Mouse (Mus musculus) limb, embryonic 15.5 days (tissue): ENCODE results near the gene Ms4a6d. TPM values are rescaled to one million over a fixed set of nuclear protein-coding genes. Genes with fewer than 3 reads are reported as not detected.
"Not testable (repeated sequence)": the region's sequence is repeated elsewhere in the genome, so short reads cannot be mapped to it uniquely, and the experiment has no call there.

ENCODE experiments used
- ATAC-seq: fragments of 200-750 bp; cut with Nextera tagmentation; 2 replicates; pipeline ENCODE4 v1.8.0; 2017; ENCODE audit warnings: low read depth, moderate TSS enrichment; ENCODE audit not compliant: insufficient number of reproducible peaks, low FRiP score, low TSS enrichment
- H3K27ac ChIP-seq: fragments of 300-500 bp; sonication (generic); 2 replicates; pipeline ENCODE4 v1.5.1; 2015; ENCODE audit warnings: moderate library complexity, mild to moderate bottlenecking, inconsistent platforms
- H3K27me3 ChIP-seq: fragments of 300-500 bp; sonication (generic); 2 replicates; pipeline ENCODE4 v1.6.1; 2015; ENCODE audit warnings: inconsistent platforms
- H3K36me3 ChIP-seq: fragments of 300-500 bp; sonication (generic); 2 replicates; pipeline ENCODE4 v1.6.1; 2015; ENCODE audit warnings: inconsistent platforms
- H3K4me1 ChIP-seq: fragments of 300-500 bp; sonication (generic); 2 replicates; pipeline ENCODE4 v1.6.1; 2015; ENCODE audit warnings: inconsistent platforms
- H3K4me2 ChIP-seq: fragments of 300-500 bp; sonication (generic); 2 replicates; pipeline ENCODE4 v1.6.1; 2015; ENCODE audit warnings: mild to moderate bottlenecking, inconsistent platforms
- H3K4me3 ChIP-seq: fragments of 300-500 bp; sonication (generic); 2 replicates; pipeline ENCODE4 v1.5.1; 2015; ENCODE audit warnings: mild to moderate bottlenecking, inconsistent platforms
- H3K9ac ChIP-seq: fragments of 300-500 bp; sonication (generic); 2 replicates; pipeline ENCODE4 v1.6.1; 2015; ENCODE audit warnings: inconsistent platforms
- H3K9me3 ChIP-seq: fragments of 300-500 bp; sonication (generic); 2 replicates; pipeline ENCODE4 v1.6.1; 2016; ENCODE audit warnings: inconsistent platforms
- WGBS: fragments of 180-500 bp; shearing (Covaris S2); methylation state at CpG from one replicate; pipeline ENCODE4 v1.1.7; 2015; 5-methylcytosine and 5-hydroxymethylcytosine counted together
- polyA plus RNA-seq: library from polyadenylated mRNA; unstranded; fragments of >200 nt; fragmentation: Nextera tagmentation; extraction: Ambion mirVana; gene quantifications from 2 replicates; pipeline ENCODE4 v1.2.1, GENCODE M21; 2015

Gene Ms4a6d
- polyA plus RNA-seq, 1 experiment from 2014 or later = 8.4 TPM

DNA sequence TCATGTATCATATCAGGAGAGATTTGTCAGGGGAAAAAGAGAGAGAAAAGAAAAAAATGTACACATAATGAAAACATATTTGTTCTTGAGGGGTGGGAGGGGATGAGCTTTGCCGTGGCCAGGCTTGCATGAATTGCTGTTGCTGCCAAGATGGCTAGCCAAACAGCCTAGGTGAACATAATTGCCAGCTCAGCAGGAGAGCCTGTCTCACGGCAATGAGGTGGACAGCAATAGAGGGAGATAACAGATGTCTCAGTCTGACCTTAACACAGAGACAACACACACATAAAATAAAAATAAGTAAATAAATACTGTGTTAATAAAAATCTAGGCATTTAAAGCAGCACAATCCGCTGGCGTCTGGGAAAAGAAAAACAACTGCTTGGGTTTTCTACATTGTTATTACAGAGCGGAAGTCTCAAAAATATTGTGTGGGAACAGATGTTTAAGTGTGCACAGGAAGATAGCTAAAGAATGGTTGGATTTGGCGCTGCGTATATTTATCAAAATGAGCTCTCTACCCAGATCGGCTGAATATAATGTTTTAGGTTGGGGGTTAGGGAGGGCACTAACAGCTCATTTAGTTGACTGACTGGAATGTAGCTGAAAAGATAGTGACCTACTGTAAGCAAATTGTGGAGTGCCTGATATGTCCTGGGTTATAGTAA, 9.3 kb upstream of the Ms4a6d start:
- H3K27ac ChIP-seq = no peak overlapping the region
- 75% methylated on average over 8 of the region's 8 CpGs for WGBS
- no peaks in the 10 kb centered on the region for H3K9me3 ChIP-seq
- H3K4me3 ChIP-seq = no peak overlapping the region
- H3K4me1 ChIP-seq = no peaks in the 10 kb centered on the region
- no peak for ATAC-seq
- no peaks in the 10 kb centered on the region for H3K27me3 ChIP-seq
- no peak overlapping the region for H3K9ac ChIP-seq
- H3K36me3 ChIP-seq = no peaks in the 10 kb centered on the region
- H3K4me2 ChIP-seq = no peak overlapping the region

DNA sequence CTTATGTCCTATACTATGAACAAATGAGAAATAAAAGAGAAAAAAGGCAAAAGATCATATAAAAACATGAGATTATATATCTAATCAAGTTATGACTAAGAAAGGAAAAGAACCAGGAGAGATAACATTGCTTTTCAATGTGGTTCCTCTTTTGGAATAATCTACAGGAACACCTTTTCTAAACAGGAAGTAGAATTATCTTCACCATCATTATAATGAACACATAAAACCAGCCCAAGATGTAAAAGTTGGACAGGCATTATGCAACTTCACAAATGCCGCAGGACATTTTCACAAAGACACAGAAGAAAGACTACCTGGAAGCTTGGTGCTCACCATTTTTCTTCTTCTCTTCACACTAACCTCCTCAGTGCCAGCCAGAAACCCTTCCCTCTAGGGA, 8.4 kb upstream of the Ms4a6d start:
- ATAC-seq = no peak
- WGBS = 94% methylated on average over 1 of the region's 1 CpGs
- Histone ChIP-seq H3K9ac (no peak overlapping the region), H3K27ac (no peak overlapping the region), H3K27me3 (no peaks in the 10 kb centered on the region), H3K36me3 (no peaks in the 10 kb centered on the region), H3K9me3 (no peaks in the 10 kb centered on the region), H3K4me3 (no peak overlapping the region), H3K4me2 (no peak overlapping the region), H3K4me1 (no peaks in the 10 kb centered on the region)

DNA sequence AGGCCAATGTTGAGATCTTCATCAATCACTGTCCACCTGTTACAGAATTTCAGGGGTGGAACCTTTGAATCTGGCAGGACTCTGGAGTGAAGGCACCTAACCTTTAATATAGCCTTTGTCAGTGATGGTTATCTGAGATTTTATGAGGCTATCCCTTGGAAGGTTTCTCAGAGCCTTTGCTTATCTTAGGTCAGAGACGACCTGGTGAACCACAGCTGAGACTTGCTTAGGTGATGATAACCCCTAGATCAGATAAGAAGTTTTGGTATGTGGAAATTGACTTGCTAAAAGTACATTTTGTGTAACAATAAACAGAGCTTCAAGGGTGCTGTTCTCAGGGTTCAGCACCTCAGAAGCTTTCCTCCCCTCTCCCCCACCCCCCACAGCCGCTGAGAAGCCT, 7.6 kb upstream of the Ms4a6d start:
- Histone ChIP-seq H3K36me3 (no peaks in the 10 kb centered on the region), H3K4me1 (no peaks in the 10 kb centered on the region), H3K9ac (no peak overlapping the region), H3K4me2 (no peak overlapping the region), H3K4me3 (no peak overlapping the region), H3K27ac (no peak overlapping the region), H3K27me3 (no peaks in the 10 kb centered on the region), H3K9me3 (no peaks in the 10 kb centered on the region)
- no peak for ATAC-seq
- 33% methylated on average over 2 of the region's 2 CpGs for WGBS

DNA sequence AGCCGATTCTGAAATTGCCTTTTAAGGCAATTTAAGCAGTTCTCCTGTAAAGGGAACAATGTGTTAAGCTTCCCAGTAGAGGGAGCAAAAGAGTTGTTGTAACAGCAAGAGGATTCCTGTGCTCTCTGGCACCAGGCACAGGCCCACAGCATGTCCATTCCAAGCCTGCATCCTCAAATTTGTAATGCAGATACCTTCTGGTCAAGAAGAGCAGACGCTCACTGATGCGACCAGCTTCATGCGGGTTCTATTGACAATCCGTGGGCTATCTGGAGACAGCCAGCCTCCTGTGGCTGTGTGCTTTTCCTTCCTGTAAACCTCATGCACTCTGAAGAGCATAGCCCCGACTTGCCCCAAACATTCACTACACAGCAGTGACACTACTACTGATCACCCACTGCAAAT, 6.9 kb upstream of the Ms4a6d start:
- H3K4me3 ChIP-seq = no peak overlapping the region
- no peaks in the 10 kb centered on the region for H3K27me3 ChIP-seq
- H3K36me3 ChIP-seq = no peaks in the 10 kb centered on the region
- no peak for ATAC-seq
- no peak overlapping the region for H3K9ac ChIP-seq
- no peaks in the 10 kb centered on the region for H3K9me3 ChIP-seq
- H3K4me1 ChIP-seq = no peaks in the 10 kb centered on the region
- 22% methylated on average over 6 of the region's 6 CpGs for WGBS
- H3K4me2 ChIP-seq = no peak overlapping the region
- no peak overlapping the region for H3K27ac ChIP-seq

DNA sequence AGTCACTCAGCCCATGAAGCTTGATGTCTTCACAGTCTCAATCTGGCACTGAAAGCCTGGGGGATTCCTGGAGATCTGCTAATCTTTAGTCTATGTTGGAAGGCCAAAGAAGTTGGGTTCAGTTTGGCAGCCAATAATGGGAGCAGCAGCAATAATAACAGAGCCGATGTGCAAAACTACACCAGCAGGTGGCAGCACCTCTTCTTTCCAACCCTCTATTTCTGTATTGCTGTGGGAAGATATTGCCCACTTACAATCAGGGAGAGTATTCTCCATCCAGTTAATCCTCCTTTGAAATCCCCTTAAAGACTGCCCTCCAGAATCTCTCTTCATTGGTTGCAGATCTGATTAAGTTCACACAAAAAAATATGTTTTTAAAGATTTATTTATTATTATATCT, 3.5 kb upstream of the Ms4a6d start:
- Histone ChIP-seq H3K27ac (no peak overlapping the region), H3K9me3 (no peaks in the 10 kb centered on the region), H3K4me3 (no peak overlapping the region), H3K27me3 (no peaks in the 10 kb centered on the region), H3K9ac (no peak overlapping the region), H3K4me2 (no peak overlapping the region), H3K4me1 (no peaks in the 10 kb centered on the region), H3K36me3 (no peaks in the 10 kb centered on the region)
- 9% methylated on average over 1 of the region's 1 CpGs for WGBS
- no peak for ATAC-seq

DNA sequence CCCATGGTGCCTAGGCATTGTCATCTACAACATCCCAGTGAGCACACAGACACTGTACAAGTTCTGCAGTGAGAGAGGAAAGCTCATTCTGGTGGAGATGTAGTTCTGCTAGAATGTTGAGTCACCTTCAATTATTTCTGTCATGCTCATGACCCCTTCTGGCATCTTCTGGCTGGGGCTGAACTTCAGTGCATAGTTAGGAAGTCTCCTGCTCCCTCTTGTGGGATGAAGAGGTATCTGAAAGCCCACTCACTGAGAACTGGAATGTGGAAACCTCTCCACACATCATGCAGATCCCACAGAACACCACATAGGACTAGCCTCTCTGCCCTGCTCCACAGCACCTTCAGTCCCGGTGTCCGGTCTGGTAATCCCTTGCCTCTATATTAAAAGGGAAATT, 2.6 kb downstream of the Ms4a6d start:
- H3K27me3 ChIP-seq = no peaks in the 10 kb centered on the region
- 82% methylated on average over 2 of the region's 2 CpGs for WGBS
- no peaks in the 10 kb centered on the region for H3K36me3 ChIP-seq
- no peak overlapping the region for H3K4me3 ChIP-seq
- no peaks in the 10 kb centered on the region for H3K9me3 ChIP-seq
- no peak overlapping the region for H3K4me2 ChIP-seq
- no peak for ATAC-seq
- H3K9ac ChIP-seq = no peak overlapping the region
- H3K4me1 ChIP-seq = no peaks in the 10 kb centered on the region
- no peak overlapping the region for H3K27ac ChIP-seq

DNA sequence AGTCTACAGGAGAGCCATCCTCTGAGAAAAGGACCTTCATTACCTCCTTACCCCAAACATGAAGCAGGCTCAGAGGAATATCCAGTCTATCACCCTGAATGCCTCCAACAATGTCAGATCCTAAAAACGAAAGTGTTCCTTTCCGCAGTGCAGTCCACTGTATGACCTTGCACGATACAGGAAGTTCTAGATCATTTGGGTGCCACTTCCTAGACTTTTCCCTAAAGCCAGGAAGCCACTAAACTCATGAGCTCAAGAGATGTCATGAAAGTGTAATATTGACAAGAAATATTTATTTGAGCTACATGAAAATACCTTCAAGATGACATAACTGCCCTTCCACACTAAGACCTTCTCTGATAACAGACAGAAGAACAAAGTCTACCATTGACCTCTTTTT, 3.3 kb downstream of the Ms4a6d start:
- H3K9me3 ChIP-seq = no peaks in the 10 kb centered on the region
- H3K4me1 ChIP-seq = no peaks in the 10 kb centered on the region
- H3K36me3 ChIP-seq = no peaks in the 10 kb centered on the region
- WGBS = 82% methylated on average over 3 of the region's 3 CpGs
- no peak overlapping the region for H3K27ac ChIP-seq
- ATAC-seq = no peak
- H3K4me2 ChIP-seq = no peak overlapping the region
- H3K9ac ChIP-seq = no peak overlapping the region
- H3K4me3 ChIP-seq = no peak overlapping the region
- H3K27me3 ChIP-seq = no peaks in the 10 kb centered on the region

DNA sequence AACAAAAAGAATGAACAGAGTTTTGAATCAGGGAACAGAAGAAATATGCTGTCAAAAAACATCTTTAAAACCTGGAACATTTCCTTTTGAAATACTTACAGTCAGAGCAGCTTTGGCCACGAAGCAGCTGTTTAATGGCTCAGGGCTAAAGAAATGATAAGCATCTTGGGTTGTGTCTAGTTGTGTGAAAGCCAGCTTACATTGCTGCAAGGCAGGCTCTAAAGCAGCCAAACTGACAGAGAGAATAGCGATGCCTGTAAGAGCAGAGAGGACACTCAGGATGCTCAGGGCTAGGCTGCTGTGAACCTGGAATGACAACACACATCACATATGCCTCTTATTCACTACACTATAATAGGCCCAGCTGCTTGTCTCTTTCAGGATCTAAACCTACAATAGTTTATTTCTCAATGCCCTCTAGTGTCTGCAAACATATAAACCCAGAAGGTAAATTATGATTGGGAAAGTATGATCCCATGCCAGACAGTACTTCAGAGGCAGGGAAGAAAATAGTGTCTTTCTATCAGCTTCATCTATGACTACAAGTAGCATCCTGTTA, 14.7 kb downstream of the Ms4a6d start:
- no peak overlapping the region for H3K27ac ChIP-seq
- H3K9me3 ChIP-seq = no peaks in the 10 kb centered on the region
- no peak overlapping the region for H3K4me3 ChIP-seq
- no peak overlapping the region for H3K9ac ChIP-seq
- H3K27me3 ChIP-seq = no peaks in the 10 kb centered on the region
- no peak for ATAC-seq
- 58% methylated on average over 2 of the region's 2 CpGs for WGBS
- no peak overlapping the region for H3K4me2 ChIP-seq
- H3K36me3 ChIP-seq = no peaks in the 10 kb centered on the region
- H3K4me1 ChIP-seq = no peaks in the 10 kb centered on the region

DNA sequence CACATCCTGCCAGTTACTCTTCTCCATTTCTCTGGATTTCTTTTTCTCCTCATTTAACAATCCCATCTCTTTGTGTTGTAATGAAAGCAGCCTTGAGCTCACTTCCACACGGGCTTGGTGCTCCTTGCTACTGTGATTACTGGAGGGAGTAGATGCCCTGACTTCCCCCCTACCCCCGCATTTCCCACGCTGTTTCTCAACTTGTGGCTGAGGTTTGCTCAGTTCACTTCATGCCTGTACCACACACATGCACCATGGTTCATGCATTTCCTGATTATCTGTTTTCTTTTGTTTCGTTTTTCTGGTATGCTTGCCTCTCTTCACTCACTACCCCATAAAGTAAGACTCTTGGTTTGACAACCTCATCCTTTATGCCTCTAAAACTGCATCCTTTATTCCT, 15.4 kb downstream of the Ms4a6d start:
- ATAC-seq = no peak
- no peaks in the 10 kb centered on the region for H3K27me3 ChIP-seq
- 73% methylated on average over 4 of the region's 4 CpGs for WGBS
- H3K4me3 ChIP-seq = no peak overlapping the region
- no peaks in the 10 kb centered on the region for H3K4me1 ChIP-seq
- no peak overlapping the region for H3K4me2 ChIP-seq
- H3K27ac ChIP-seq = no peak overlapping the region
- no peaks in the 10 kb centered on the region for H3K36me3 ChIP-seq
- no peaks in the 10 kb centered on the region for H3K9me3 ChIP-seq
- H3K9ac ChIP-seq = no peak overlapping the region

DNA sequence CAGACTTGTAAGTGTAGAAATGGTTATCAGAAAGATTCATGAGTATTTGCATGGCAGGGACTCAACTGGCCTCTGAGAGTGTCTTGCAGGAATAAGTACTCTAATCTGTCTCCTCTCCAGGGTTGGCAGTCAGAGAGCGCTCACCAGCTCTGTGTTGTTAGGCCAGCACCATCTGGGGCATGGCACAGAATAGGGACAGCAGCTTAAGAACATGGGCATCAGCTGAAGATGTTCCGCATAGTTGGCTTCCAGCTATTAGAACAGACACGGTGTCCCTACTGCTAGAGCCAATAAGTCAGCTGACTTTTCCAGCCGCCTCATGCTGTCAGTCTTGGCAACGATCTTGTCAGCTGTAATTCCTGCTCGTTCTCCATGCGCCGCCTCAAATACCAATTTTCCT, 29.7 kb downstream of the Ms4a6d start:
- Histone ChIP-seq H3K4me3 (no peak overlapping the region), H3K27ac (no peak overlapping the region), H3K4me2 (no peak overlapping the region), H3K4me1 (no peaks in the 10 kb centered on the region), H3K27me3 (no peaks in the 10 kb centered on the region), H3K9ac (no peak overlapping the region), H3K36me3 (no peaks in the 10 kb centered on the region), H3K9me3 (no peaks in the 10 kb centered on the region)
- no peak for ATAC-seq
- WGBS = 85% methylated on average over 8 of the region's 8 CpGs

DNA sequence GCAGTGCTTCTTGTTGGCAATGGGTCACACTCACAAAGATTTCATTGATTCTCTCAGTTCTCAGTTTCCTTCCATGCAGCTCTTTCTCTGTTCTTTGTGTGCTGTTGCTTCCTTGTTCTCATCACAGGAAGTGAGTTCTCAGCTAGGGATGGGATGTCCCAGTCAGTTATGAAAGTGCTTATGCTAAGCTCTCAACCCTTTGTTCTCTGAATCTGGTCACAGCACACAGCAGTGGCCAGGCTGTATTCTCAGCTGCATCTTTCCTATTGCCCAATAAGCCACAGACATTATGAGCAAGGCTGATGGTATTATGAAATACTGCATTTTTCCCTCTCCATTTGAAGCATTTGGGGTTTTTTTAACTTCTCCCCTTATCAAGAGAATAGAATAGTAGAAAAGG, 45.1 kb downstream of the Ms4a6d start:
- not testable (repeated sequence) for H3K27ac ChIP-seq, H3K4me1 ChIP-seq, H3K4me2 ChIP-seq, H3K27me3 ChIP-seq, H3K36me3 ChIP-seq, H3K9ac ChIP-seq, H3K4me3 ChIP-seq, H3K9me3 ChIP-seq, ATAC-seq

DNA sequence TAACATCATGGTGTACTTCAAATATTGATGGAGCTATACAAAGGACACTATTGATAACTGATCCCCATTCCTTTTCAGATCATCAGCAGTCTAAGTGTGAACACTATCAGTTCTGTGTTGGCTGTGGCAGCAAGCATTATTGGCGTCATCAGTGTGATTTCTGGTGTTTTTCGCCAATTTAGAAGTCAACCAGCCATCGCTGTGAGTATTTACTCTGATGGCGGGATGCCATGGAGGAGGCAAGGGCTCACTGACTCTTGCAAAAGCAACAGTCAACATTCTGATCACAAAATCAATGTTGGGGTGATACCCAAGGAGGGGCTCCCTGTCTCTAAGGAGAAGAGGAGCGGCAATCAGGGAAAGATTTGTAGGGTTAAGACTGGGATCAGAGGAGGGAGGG, 49.9 kb downstream of the Ms4a6d start:
- H3K27me3 ChIP-seq = no peaks in the 10 kb centered on the region
- no peaks in the 10 kb centered on the region for H3K4me1 ChIP-seq
- no peak overlapping the region for H3K27ac ChIP-seq
- H3K9ac ChIP-seq = no peak overlapping the region
- no peak for ATAC-seq
- H3K4me3 ChIP-seq = no peak overlapping the region
- no peaks in the 10 kb centered on the region for H3K9me3 ChIP-seq
- no peak overlapping the region for H3K4me2 ChIP-seq
- no peaks in the 10 kb centered on the region for H3K36me3 ChIP-seq
- WGBS = 85% methylated on average over 5 of the region's 5 CpGs

DNA sequence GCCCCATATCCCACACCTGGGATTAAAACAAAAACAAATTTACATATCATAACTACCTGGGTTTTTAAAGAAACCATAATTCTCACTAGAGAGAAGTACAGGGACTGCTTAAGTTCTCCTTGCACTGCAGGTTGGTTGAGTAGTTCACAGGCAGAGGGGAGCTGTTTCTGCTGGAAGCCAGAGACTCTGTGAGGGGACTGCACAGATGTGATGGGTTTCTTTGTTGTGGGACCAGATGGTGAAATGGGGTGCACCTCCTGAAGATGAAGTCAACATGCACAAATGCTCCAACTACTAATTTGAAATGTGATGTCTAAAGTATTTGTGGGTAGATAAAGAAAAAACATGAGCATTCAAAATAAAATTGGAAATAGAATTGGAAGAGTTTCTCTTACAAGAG, 56.7 kb downstream of the Ms4a6d start:
- Histone ChIP-seq H3K9ac (no peak overlapping the region), H3K4me1 (no peaks in the 10 kb centered on the region), H3K36me3 (no peaks in the 10 kb centered on the region), H3K9me3 (no peaks in the 10 kb centered on the region), H3K4me2 (no peak overlapping the region), H3K27me3 (no peaks in the 10 kb centered on the region), H3K27ac (no peak overlapping the region), H3K4me3 (no peak overlapping the region)
- no peak for ATAC-seq
